Mouse (Mus musculus): Measurements from ENCODE around the gene Mta3.

- no peak for TF ChIP-seq POLR2A (IDR thresholded peaks at IDR 0.05; ENCODE audit: low read depth, low read length)
- TF ChIP-seq CTCF (conservative IDR thresholded peaks at IDR 0.05 in 1 of 2, IDR thresholded peaks at IDR 0.05 in 1 of 2; ENCODE audit: low read depth in 2 of 2, low read length in 2 of 2): no peak
- TF ChIP-seq CHD1 (IDR thresholded peaks at IDR 0.05; ENCODE audit: low read depth, low read length): no peak
- no peak for TF ChIP-seq JUND (conservative IDR thresholded peaks at IDR 0.05; ENCODE audit: low read depth, low read length)
- TF ChIP-seq JUN (IDR thresholded peaks at IDR 0.05; ENCODE audit: insufficient read depth, low read depth, low read length): no peak
- TF ChIP-seq EP300 (IDR thresholded peaks at IDR 0.05; ENCODE audit: low read length): no peak
- TF ChIP-seq MAFK (IDR thresholded peaks at IDR 0.05; ENCODE audit: insufficient replicate concordance, low read length): no peak
- no peak for TF ChIP-seq RCOR1 (conservative IDR thresholded peaks at IDR 0.05; ENCODE audit: low read depth, low read length)
- no peak for TF ChIP-seq UBTF (IDR thresholded peaks at IDR 0.05; ENCODE audit: low read depth, low read length)
- no peak for TF ChIP-seq SIN3A (IDR thresholded peaks at IDR 0.05; ENCODE audit: low read length)
Observed at GRCm38 (mm10) chr17:83816996-83817395, 111.0 kb downstream of the Mta3 start.
